Mouse (Mus musculus) midbrain, embryonic 10.5 days (tissue): ENCODE results near the gene Dscam. TPM values are rescaled to one million over a fixed set of nuclear protein-coding genes. Genes with fewer than 3 reads are reported as not detected.

Experiments used
- DNase-seq: peaks from one replicate; pipeline ENCODE4 v3.0.0-alpha.2; 2017; ENCODE audit warnings: low spot score
- H3K27ac ChIP-seq: fragments of 300-500 bp; sonication (generic); replicated peaks from 2 replicates; pipeline ENCODE4 v1.5.1; 2016; ENCODE audit warnings: mild to moderate bottlenecking
- H3K27me3 ChIP-seq: fragments of 300-500 bp; sonication (generic); 2 replicates; pipeline ENCODE4 v1.6.1; 2016; ENCODE audit warnings: low read depth, mild to moderate bottlenecking; ENCODE audit not compliant: poor library complexity, severe bottlenecking
- H3K36me3 ChIP-seq: fragments of 300-500 bp; sonication (generic); 2 replicates; pipeline ENCODE4 v1.6.1; 2016; ENCODE audit warnings: mild to moderate bottlenecking, moderate library complexity
- H3K4me1 ChIP-seq: fragments of 300-500 bp; sonication (generic); 2 replicates; pipeline ENCODE4 v1.6.1; 2016
- H3K4me3 ChIP-seq: fragments of 300-500 bp; sonication (generic); 2 replicates; pipeline ENCODE4 v1.5.1; 2016; ENCODE audit warnings: mild to moderate bottlenecking, moderate library complexity
- H3K9me3 ChIP-seq: fragments of 300-500 bp; sonication (generic); replicated peaks from 2 replicates; pipeline ENCODE4 v1.6.1; 2016; ENCODE audit warnings: mild to moderate bottlenecking
- WGBS: fragments of 180-500 bp; shearing (Covaris S2); methylation state at CpG from one replicate; pipeline ENCODE4 v1.1.7; 2016; 5-methylcytosine and 5-hydroxymethylcytosine counted together
- polyA plus RNA-seq: library from polyadenylated mRNA; unstranded; fragments of >200 nt; fragmentation: Nextera tagmentation; extraction: Ambion mirVana; gene quantifications from 2 replicates; pipeline ENCODE4 v1.2.1, GENCODE M21; 2016

Dscam gene
- polyA plus RNA-seq, 1 experiment from 2014 or later: 0.46 TPM

- WGBS: 94% methylated on average over 1 of the region's 1 CpGs
- no peak overlapping the region for H3K27ac ChIP-seq
- no peak overlapping the region for H3K4me3 ChIP-seq
- no peaks in the 10 kb centered on the region for H3K27me3 ChIP-seq
- no peaks in the 10 kb centered on the region for H3K9me3 ChIP-seq
- no peaks in the 10 kb centered on the region for H3K36me3 ChIP-seq
- DNase-seq: no peak
- no peaks in the 10 kb centered on the region for H3K4me1 ChIP-seq
Measured at GRCm38 (mm10) chr16:96558341-96558740, 612.2 kb downstream of the Dscam start.

- Histone ChIP-seq H3K27ac (no peak overlapping the region), H3K9me3 (no peaks in the 10 kb centered on the region), H3K36me3 (no peaks in the 10 kb centered on the region), H3K4me1 (no peaks in the 10 kb centered on the region), H3K4me3 (no peak overlapping the region), H3K27me3 (no peaks in the 10 kb centered on the region)
- DNase-seq: no peak
- WGBS: 89% methylated on average over 3 of the region's 3 CpGs
Measured at GRCm38 (mm10) chr16:96556621-96557020, 613.9 kb downstream of the Dscam start.

GRCm38 (mm10) chr16:96555412-96555811 is 615.1 kb downstream of the Dscam start:
- Histone ChIP-seq H3K4me3 (no peak overlapping the region), H3K27ac (no peak overlapping the region), H3K27me3 (no peaks in the 10 kb centered on the region), H3K4me1 (no peaks in the 10 kb centered on the region), H3K36me3 (no peaks in the 10 kb centered on the region), H3K9me3 (no peaks in the 10 kb centered on the region)
- WGBS: 81% methylated on average over 4 of the region's 4 CpGs
- no peak for DNase-seq

- Histone ChIP-seq H3K36me3 (no peaks in the 10 kb centered on the region), H3K4me1 (no peaks in the 10 kb centered on the region), H3K27ac (no peak overlapping the region), H3K9me3 (no peaks in the 10 kb centered on the region), H3K4me3 (no peak overlapping the region), H3K27me3 (no peaks in the 10 kb centered on the region)
- no peak for DNase-seq
- WGBS: 85% methylated on average over 2 of the region's 2 CpGs
Measured at GRCm38 (mm10) chr16:96552680-96553079, 617.9 kb downstream of the Dscam start.

- no peaks in the 10 kb centered on the region for H3K9me3 ChIP-seq
- 66% methylated on average over 2 of the region's 2 CpGs for WGBS
- H3K27me3 ChIP-seq: no peaks in the 10 kb centered on the region
- no peak overlapping the region for H3K27ac ChIP-seq
- DNase-seq: no peak
- H3K4me1 ChIP-seq: peaks cover 9% of the 10 kb centered on the region; the same call in 1 of the 2 replicates
- no peak overlapping the region for H3K4me3 ChIP-seq
- no peaks in the 10 kb centered on the region for H3K36me3 ChIP-seq
Measured at GRCm38 (mm10) chr16:96541056-96541455, 629.5 kb downstream of the Dscam start.

Other genes with a start within 250 kb of the Dscam start
- 1.1 and 1.8 TPM in 2 replicates for gene Bace2, start 186.0 kb upstream of the Dscam start, polyA plus RNA-seq